Mouse (Mus musculus) bone marrow macrophage, adult 2 months (primary cell): ENCODE data around the gene Runx1. TPM values are rescaled to one million over a fixed set of nuclear protein-coding genes. Genes with fewer than 3 reads are reported as not detected.
A peak's percentile ranks its signal among the peaks of the same experiment; 100 is the strongest.

Experiments used
- H3K27ac ChIP-seq: 2 replicates; pipeline ENCODE4 v1.5.1; 2012; ENCODE audit warnings: low read depth, low read length; ENCODE audit not compliant: insufficient read depth
- H3K4me1 ChIP-seq: 2 replicates; pipeline ENCODE4 v1.6.1; 2012; ENCODE audit warnings: low read length; ENCODE audit not compliant: control insufficient read depth, insufficient read depth
- H3K4me3 ChIP-seq: 2 replicates; pipeline ENCODE4 v1.5.1; 2012; ENCODE audit warnings: mild to moderate bottlenecking, low read length, moderate library complexity; ENCODE audit not compliant: insufficient read depth
- CTCF ChIP-seq: IDR thresholded peaks from 2 replicates; pipeline ENCODE4 v1.5.1; 2012; ENCODE audit warnings: low read depth, mild to moderate bottlenecking, low read length, moderate library complexity
- POLR2A ChIP-seq: IDR thresholded peaks from 2 replicates; pipeline ENCODE4 v1.6.1; 2012; ENCODE audit warnings: mild to moderate bottlenecking, low read depth, low read length, borderline replicate concordance
- polyA plus RNA-seq: library from polyadenylated mRNA; stranded (reverse); fragments of >200 nt; gene quantifications from 2 replicates; pipeline ENCODE4 v1.2.4, GENCODE M21; 2012; ENCODE audit not compliant: missing spikeins, insufficient read depth, insufficient read length

Gene Runx1
- polyA plus RNA-seq, 1 experiment = 103 TPM

DNA sequence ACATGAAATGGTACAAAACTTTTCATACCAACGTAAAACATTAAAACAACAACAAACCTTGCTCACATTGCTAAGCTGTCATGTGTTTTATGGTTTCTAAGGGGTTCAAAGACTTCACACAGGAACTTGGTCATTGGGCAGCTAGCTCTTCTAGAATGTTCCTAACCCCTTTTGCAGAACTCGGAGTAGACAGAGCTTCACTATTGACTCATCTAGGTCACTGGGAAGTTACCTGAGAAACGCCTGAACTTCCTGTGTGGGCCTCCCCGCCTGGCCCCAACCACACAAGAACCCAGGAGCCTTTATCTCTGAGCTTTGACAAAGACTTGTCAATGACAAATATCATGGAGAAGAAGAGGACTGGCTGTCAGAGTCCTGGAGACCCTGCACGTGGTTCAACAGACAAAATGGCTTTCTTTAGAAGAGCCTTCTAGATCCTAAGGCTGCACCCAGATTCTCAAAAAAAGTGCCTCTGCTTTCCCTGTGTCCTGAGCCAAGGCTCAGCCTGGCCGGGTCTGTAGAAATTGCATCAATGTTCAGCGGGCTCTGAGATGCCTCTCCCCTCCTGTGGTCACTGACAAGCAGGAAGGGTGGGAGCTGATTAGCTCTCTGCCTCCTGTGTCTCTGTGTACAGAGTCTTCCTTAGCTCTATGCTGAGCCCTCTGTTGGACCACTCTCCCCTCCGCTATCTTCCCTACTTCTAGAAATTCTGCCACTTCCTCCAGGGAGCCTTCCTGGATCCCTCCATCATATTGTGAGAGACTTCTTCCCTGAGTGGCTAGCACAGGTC, 7.3 kb downstream of the Runx1 start:
- TF ChIP-seq CTCF (no peak), POLR2A (no peak)
- Histone ChIP-seq H3K27ac (no peak overlapping the region), H3K4me1 (peaks cover 65% of the 10 kb centered on the region), H3K4me3 (no peak overlapping the region)

DNA sequence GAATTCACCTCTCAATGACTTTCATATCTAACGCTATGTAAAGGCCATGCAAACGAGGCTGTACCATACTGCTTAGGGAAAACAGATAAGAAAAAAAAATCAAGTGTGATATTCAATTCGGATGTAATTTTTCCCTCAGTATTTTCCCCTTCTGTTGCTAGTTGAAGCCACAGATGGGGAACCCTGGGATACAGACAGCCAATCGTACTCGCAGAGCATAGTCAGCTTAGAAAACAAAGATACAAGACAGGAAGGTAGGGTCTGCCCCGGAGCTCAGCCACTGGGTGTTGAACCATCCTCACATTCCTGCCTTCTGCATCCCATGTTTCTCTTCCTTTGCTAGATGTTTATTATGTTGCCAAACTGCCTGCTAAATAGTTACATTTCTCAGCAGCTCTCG, 9.9 kb downstream of the Runx1 start:
- no peak for TF ChIP-seq POLR2A
- no peak for TF ChIP-seq CTCF
- Histone ChIP-seq H3K4me3 (no peak overlapping the region), H3K4me1 (peaks cover 64% of the 10 kb centered on the region), H3K27ac (no peak overlapping the region)

DNA sequence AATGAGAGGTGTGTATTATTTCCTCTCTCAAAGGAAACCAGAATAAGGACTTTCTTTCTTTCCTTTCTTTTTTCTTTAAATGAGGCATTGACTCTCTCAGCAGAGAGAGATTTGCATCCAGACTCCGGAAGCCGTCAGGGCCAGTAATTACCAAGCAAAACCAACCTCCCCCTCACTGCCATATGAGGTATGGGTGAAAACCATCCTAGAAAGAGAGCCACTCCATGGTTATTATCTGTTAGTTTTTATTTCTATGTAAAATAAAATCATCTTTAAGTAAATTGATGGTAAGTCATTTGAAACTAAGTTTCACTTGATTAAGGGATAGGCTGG, 10.8 kb downstream of the Runx1 start:
- TF ChIP-seq CTCF (no peak), POLR2A (no peak)
- Histone ChIP-seq H3K27ac (no peak overlapping the region), H3K4me3 (no peak overlapping the region), H3K4me1 (peaks cover 64% of the 10 kb centered on the region)

DNA sequence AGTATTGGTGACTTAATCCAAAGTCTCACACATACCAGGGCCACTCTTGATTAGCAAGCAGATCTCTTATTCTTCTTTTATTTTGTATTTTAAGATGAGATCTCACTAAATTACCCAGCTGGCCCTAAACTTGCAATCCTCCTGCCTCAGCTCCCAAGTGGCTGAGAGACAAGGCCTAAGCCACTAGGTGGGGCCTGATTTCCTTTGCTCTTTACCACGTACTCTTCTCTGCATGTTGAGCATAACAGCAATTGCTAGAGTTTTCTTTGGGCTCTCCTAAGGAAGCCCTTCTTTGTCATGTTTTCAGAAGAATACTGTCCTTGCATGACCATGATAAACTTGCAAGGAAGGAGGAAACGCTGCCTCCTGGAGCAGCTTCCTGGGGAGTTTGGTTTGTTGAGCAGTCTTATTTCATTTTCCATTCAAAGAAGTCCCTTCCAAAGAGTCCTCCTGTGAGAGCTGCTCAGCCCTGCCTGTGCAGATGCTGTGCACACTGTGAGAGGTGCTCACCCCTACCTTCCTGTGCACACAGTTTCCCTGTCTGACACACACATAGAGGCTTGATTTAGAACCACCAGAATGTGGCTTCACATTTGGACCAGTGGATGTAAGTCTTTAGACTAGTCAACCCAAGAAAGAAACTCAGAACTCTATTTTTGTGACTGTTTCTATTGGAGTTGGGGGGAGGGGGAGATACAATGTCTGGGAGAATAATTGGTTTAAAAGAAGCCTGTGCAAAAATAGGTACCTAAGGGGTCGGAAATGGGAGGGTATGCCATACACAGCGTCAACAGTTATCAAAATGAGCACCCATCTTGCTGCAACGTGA, 11.4 kb downstream of the Runx1 start:
- Histone ChIP-seq H3K27ac (no peak overlapping the region), H3K4me3 (no peak overlapping the region), H3K4me1 (peaks cover 66% of the 10 kb centered on the region)
- TF ChIP-seq POLR2A = no peak
- TF ChIP-seq CTCF = no peak

DNA sequence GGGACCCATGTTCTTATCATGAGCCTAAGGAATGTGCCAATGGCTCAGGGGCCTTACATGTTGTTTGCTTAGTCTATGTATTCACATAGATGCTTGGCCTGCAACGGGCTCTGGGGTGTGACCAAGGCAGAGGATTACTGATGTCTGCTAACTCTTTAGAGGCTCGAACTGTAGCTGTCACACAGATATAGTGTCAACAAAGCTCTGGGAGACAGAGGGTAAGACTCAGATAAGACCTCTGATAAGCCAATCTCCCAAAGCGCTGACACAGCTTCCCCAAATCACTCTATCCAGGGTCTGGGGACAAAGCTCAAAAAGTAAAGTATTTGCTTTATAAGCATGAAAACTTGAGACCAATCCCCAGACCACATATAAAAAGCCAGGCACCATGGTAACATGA, 13.5 kb downstream of the Runx1 start:
- no peak overlapping the region for H3K4me3 ChIP-seq
- TF ChIP-seq CTCF = no peak
- TF ChIP-seq POLR2A = no peak
- no peak overlapping the region for H3K27ac ChIP-seq
- peaks cover 56% of the 10 kb centered on the region for H3K4me1 ChIP-seq

DNA sequence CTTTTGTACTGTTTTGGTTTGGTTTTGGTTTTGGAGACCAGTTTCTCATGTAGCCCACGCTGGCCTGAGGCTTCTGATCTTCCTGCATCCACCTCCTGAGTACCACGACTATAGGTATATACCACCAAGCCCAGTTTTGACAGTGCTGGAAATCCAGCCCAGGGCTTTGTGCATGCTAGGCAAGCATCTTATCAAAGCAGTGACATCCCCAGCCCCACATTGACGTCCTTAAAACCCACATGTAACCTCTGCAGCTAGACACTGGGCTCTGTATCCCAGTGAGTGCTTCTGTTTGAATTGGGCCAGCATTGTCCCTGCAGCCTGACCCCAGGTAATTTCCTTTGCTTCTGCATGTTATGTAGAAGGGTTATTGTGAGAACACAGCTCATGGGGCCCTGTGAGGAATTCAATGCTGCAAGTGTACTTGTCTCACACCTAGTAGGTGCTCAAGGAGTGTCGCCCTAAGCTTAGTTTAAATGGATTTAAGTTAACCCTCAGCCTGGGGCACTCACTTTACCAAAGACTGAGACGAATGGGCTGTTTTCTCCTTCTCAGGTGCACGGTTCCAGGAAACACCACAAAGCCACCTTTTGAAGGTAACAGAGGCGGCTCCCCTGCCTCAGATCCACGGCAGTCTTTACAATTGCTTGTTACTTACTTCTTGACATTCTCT, 15.2 kb downstream of the Runx1 start:
- no peak for TF ChIP-seq POLR2A
- no peak for TF ChIP-seq CTCF
- Histone ChIP-seq H3K4me3 (no peak overlapping the region), H3K4me1 (peaks cover 45% of the 10 kb centered on the region), H3K27ac (no peak overlapping the region)

DNA sequence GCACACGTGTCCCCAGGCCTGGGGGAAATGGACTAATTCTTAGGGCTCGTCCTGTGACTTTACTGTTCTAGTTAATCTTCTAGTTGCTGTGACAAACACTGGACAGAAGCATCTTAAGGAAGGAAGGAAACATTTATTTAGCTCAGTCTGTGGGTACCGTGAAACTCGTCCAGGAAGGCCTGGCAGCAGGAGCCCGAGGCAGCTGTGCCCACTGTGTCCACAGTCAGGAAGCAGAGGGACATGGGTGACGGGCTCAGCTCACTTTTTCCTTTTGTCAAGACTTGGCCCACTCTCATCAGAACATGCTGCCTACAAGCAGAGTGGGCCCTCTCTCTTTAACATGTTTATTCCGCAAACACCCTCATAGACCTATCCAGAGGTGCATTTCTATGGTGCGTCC, 18.2 kb downstream of the Runx1 start:
- Histone ChIP-seq H3K27ac (no peak overlapping the region), H3K4me1 (peaks cover 40% of the 10 kb centered on the region), H3K4me3 (no peak overlapping the region)
- TF ChIP-seq POLR2A = no peak
- TF ChIP-seq CTCF = no peak

DNA sequence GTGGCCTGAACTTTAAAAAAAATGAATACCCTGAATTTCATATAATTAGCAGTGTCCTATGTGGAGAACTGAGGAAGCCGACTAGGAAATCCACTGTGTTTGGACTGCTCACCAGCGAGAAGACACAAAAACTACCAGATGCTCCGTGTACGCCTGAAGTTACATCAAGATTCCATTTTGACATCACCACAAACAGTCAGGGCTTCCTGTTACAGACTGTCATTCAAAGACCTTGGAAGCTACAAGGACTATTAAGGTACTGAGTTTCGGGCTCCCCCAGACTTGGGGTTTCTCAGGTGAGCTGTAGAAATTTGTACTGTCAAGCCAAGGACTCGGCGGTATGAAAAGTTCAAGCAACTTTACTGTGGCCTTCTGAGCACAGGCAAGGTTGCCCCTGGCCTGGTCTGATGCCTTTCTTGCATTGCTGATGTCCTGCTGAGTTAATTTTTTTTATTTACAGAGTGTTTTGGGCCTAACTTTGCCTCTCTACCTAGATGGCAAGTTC, 22.8 kb downstream of the Runx1 start:
- H3K4me1 ChIP-seq = peaks cover 37% of the 10 kb centered on the region
- no peak overlapping the region for H3K27ac ChIP-seq
- H3K4me3 ChIP-seq = no peak overlapping the region
- TF ChIP-seq CTCF (no peak), POLR2A (no peak)

DNA sequence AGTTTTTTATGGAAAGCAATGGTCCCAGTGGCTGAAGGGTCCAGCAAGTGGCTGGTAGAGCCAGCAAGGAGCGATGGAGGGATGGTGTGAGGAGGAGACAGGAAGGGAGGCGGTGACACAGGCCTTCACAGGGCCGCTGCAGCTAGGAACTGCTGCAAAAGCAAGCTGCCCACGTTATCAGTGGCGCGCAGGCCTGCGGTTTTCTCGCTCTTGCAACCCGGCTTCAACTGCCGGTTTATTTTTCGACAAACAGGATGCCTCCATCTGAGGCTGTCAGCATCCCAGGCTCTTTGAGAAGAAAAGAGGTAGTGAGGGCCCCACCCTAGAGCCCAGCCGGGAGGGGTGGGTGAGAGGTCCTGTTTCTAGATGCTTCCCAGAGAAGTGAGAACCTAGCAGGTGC, 24.4 kb downstream of the Runx1 start:
- Histone ChIP-seq H3K4me3 (peak overlapping the region; percentile 24), H3K4me1 (peaks cover 41% of the 10 kb centered on the region), H3K27ac (peak overlapping the region; percentile 94)
- TF ChIP-seq CTCF (no peak), POLR2A (no peak)
